Mouse (Mus musculus) forebrain, embryonic 13.5 days (tissue): ENCODE data around the gene Ston2. TPM values are rescaled to one million over a fixed set of nuclear protein-coding genes. Genes with fewer than 3 reads are reported as not detected.

ENCODE experiments used
- ATAC-seq: fragments of 200-750 bp; cut with Nextera tagmentation; 2 replicates; pipeline ENCODE4 v1.8.0; 2017
- H3K27ac ChIP-seq: fragments of 300-500 bp; sonication (generic); 2 replicates; pipeline ENCODE4 v1.5.1; 2015; ENCODE audit warnings: inconsistent platforms, mild to moderate bottlenecking, moderate library complexity
- H3K27me3 ChIP-seq: fragments of 300-500 bp; sonication (generic); 2 replicates; pipeline ENCODE4 v1.6.1; 2015; ENCODE audit warnings: mild to moderate bottlenecking, inconsistent platforms
- H3K36me3 ChIP-seq: fragments of 300-500 bp; sonication (generic); 2 replicates; pipeline ENCODE4 v1.6.1; 2015; ENCODE audit warnings: mild to moderate bottlenecking, inconsistent platforms; ENCODE audit not compliant: poor library complexity, severe bottlenecking
- H3K4me1 ChIP-seq: fragments of 300-500 bp; sonication (generic); 2 replicates; pipeline ENCODE4 v1.6.1; 2015; ENCODE audit warnings: inconsistent platforms
- H3K4me2 ChIP-seq: fragments of 300-500 bp; sonication (generic); 2 replicates; pipeline ENCODE4 v1.6.1; 2015; ENCODE audit warnings: inconsistent platforms, mild to moderate bottlenecking, moderate library complexity
- H3K4me3 ChIP-seq: fragments of 300-500 bp; sonication (generic); 2 replicates; pipeline ENCODE4 v1.5.1; 2015; ENCODE audit warnings: mild to moderate bottlenecking, inconsistent platforms
- H3K9ac ChIP-seq: fragments of 300-500 bp; sonication (generic); 2 replicates; pipeline ENCODE4 v1.6.1; 2015; ENCODE audit warnings: mild to moderate bottlenecking, inconsistent platforms
- H3K9me3 ChIP-seq: fragments of 300-500 bp; sonication (generic); replicated peaks from 2 replicates; pipeline ENCODE4 v1.6.1; 2016; ENCODE audit warnings: inconsistent platforms
- WGBS: fragments of 180-500 bp; shearing (Covaris S2); methylation state at CpG from one replicate; pipeline ENCODE4 v1.1.7; 2015; 5-methylcytosine and 5-hydroxymethylcytosine counted together
- polyA plus RNA-seq: library from polyadenylated mRNA; unstranded; fragments of >200 nt; fragmentation: Nextera tagmentation; extraction: Ambion mirVana; gene quantifications from 2 replicates; pipeline ENCODE4 v1.2.1, GENCODE M21; 2015

Gene Ston2
- polyA plus RNA-seq, 1 experiment from 2014 or later: 10.5 TPM

DNA sequence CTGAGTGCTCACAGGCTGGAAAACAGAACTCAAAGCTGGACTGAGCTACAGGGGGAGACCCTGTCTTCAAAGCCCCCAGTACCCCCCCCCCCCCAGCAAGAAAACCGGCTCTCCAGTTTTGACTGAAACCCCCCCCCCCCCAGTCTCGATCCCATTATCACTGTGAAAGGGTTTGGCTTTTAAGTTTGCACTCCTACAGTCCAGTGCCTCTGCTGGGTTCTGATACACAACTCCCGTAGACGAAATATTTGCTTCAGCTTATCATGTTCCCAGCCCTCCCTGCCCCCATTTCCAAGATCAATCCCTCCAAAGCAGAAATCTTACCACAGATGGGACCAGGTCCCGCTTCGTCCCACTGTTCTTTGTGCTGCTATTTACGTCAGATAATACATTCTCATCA lies 147.1 kb downstream of the Ston2 start:
- peak overlapping the region; percentile 57 for H3K4me2 ChIP-seq
- H3K27ac ChIP-seq: peak overlapping the region; percentile 61; the same call in 1 of the 2 replicates
- H3K9me3 ChIP-seq: no peaks in the 10 kb centered on the region
- no peaks in the 10 kb centered on the region for H3K36me3 ChIP-seq
- H3K27me3 ChIP-seq: no peaks in the 10 kb centered on the region
- H3K4me1 ChIP-seq: peaks cover 34% of the 10 kb centered on the region
- WGBS: 31% methylated on average over 7 of the region's 7 CpGs
- peak overlapping the region; percentile 38; the same call in 1 of the 2 replicates for H3K9ac ChIP-seq
- peak overlapping the region; percentile 18 for H3K4me3 ChIP-seq
- no peak for ATAC-seq

DNA sequence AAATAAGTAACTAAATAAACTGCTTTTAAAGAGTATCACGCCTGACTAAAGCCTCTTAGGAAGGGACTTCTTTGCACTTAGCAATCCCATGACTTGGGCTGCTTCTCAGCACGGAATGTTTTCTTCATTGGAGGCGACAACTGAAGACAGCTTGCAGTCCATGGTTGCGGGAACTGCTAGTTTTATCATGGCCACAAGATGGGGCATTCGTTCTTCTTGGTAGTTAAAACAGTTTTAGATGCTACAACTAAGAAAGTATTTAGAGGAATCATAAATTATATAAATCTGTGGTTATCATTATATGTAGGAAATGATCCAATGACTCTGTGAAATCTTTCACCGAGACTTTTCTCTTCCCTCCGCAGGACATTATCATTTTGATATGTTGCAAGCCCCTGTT lies 147.5 kb downstream of the Ston2 start:
- WGBS: 59% methylated on average over 7 of the region's 7 CpGs
- H3K27me3 ChIP-seq: no peaks in the 10 kb centered on the region
- no peak overlapping the region for H3K27ac ChIP-seq
- peaks cover 34% of the 10 kb centered on the region for H3K4me1 ChIP-seq
- no peak overlapping the region for H3K9ac ChIP-seq
- no peak overlapping the region for H3K4me2 ChIP-seq
- no peak for ATAC-seq
- no peaks in the 10 kb centered on the region for H3K36me3 ChIP-seq
- H3K9me3 ChIP-seq: no peaks in the 10 kb centered on the region
- H3K4me3 ChIP-seq: no peak overlapping the region

DNA sequence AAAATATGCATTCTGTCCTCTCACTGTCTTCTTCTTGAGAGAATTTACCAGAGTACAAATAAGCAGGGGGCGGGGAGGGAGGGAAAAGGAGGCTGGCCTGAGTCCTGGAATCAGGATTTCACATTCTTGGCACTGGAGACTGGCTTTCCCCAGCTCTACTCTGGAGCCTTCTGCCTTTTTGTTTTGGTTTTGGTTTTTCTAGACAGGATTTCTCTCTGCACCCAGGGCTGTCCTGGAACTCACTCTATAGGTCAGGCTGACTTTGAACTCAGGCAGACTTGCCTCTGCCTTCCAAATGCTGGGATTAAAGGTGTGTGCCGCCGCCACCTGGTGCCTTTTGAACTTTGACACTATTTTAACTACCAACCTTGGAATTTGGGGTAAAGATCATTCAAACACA lies 149.8 kb downstream of the Ston2 start:
- WGBS: 68% methylated on average over 3 of the region's 3 CpGs
- H3K27me3 ChIP-seq: no peaks in the 10 kb centered on the region
- ATAC-seq: no peak
- no peak overlapping the region for H3K9ac ChIP-seq
- H3K4me1 ChIP-seq: peaks cover 25% of the 10 kb centered on the region
- H3K36me3 ChIP-seq: peaks cover under 1% of the 10 kb centered on the region
- no peak overlapping the region for H3K4me2 ChIP-seq
- H3K27ac ChIP-seq: no peak overlapping the region
- H3K9me3 ChIP-seq: no peaks in the 10 kb centered on the region; the same call in 1 of the 2 replicates
- no peak overlapping the region for H3K4me3 ChIP-seq

DNA sequence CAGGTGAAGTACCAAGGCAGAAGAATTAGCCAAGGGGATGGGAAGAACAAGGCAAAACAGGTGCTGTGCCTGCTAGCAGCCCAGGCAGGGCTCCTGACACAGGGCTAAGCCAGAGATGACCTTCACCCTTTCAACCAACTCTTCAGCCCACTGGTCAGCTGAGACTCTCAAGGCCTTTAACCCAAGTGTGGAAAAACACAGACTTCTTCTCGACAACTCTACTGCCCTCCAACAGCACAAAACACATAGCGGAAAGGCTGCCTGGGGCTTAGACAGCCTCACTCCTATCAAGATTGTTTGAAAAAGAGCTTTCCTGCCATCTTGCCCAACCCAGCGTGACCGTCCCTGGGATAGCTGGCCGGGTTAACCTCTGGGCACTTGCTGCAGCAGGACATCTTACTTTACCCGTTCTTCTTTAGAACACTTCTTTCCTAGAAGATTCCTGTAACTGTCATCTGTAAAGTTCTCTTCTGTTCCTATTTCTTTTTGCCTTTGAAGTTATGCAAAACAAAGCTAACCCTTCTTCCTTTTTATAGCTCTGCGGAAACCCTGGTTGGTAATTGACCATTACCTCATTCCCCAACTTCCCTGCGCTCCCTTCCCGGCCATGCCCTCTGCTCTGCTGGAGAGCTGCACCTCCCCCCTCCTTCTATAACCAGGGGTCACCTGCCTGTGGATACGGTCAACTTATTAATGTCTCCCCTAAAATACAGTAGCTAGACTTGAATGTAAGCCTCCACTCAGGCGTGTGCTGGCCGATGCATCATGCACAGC lies 150.9 kb downstream of the Ston2 start:
- Histone ChIP-seq H3K4me2 (no peak overlapping the region), H3K9me3 (no peaks in the 10 kb centered on the region; the same call in 1 of the 2 replicates), H3K36me3 (peaks cover 5% of the 10 kb centered on the region), H3K9ac (no peak overlapping the region), H3K4me1 (peaks cover 15% of the 10 kb centered on the region), H3K4me3 (no peak overlapping the region), H3K27me3 (no peaks in the 10 kb centered on the region), H3K27ac (no peak overlapping the region)
- WGBS: 74% methylated on average over 12 of the region's 12 CpGs
- no peak for ATAC-seq

DNA sequence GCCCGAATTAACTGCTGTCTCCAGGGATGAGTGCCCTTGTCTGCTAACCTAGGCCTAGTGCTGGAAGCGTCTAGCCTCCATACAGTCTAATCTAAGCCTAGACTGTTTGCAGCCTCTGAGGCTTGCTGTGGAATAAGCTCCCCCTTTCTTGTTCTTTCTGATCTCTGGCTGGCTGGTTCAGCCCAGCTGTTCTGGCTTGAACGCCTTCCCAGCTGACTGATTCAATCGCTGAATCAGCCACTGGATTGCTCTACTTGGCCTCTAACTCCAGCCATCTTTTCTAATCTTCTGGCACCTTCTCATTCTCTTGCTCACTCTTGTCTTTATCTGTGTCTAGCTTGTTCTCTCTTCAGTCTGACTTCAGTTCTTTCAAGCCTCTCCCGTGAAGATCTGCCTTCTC lies 161.7 kb downstream of the Ston2 start:
- H3K9ac ChIP-seq: no peak overlapping the region
- ATAC-seq: no peak
- H3K9me3 ChIP-seq: no peaks in the 10 kb centered on the region
- no peak overlapping the region for H3K27ac ChIP-seq
- no peaks in the 10 kb centered on the region for H3K4me1 ChIP-seq
- H3K27me3 ChIP-seq: no peaks in the 10 kb centered on the region
- WGBS: 76% methylated on average over 5 of the region's 5 CpGs
- no peak overlapping the region for H3K4me3 ChIP-seq
- peaks cover 4% of the 10 kb centered on the region; the same call in 1 of the 2 replicates for H3K36me3 ChIP-seq
- no peak overlapping the region for H3K4me2 ChIP-seq

DNA sequence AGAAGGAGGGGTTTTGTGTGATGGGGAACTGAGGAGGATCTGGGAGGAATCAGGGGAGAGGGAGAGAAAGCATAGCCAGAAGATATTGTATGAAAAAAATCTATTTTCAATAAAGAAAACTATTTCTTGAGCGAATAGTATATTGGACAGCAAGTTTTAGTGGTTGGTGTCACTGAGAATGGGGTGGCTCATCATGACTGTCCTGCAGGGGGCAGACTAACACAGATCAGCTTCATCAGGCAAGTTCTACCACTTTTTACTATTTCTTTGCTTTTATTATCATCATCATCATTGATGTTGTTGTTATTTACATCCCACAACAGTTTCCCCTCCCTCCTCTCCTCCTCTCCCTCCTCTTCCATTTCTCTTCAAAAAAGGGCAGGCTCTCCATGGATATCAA lies 163.2 kb downstream of the Ston2 start:
- Histone ChIP-seq H3K4me3 (no peak overlapping the region), H3K4me1 (no peaks in the 10 kb centered on the region), H3K36me3 (peaks cover 4% of the 10 kb centered on the region; the same call in 1 of the 2 replicates), H3K9ac (no peak overlapping the region), H3K27ac (no peak overlapping the region), H3K9me3 (no peaks in the 10 kb centered on the region), H3K4me2 (no peak overlapping the region), H3K27me3 (no peaks in the 10 kb centered on the region)
- no peak for ATAC-seq
- 77% methylated on average over 1 of the region's 1 CpGs for WGBS

GRCm38 (mm10) chr12:91609425-91609824 lies 178.8 kb downstream of the Ston2 start:
- Histone ChIP-seq H3K9ac (no peak overlapping the region), H3K36me3 (no peaks in the 10 kb centered on the region), H3K9me3 (no peaks in the 10 kb centered on the region), H3K4me2 (no peak overlapping the region), H3K4me3 (no peak overlapping the region), H3K27me3 (no peaks in the 10 kb centered on the region), H3K4me1 (0 out of 2 replicates have a peak, but pooled peaks cover 4% of the 10 kb centered on the region), H3K27ac (no peak overlapping the region)
- no peak for ATAC-seq
- 65% methylated on average over 5 of the region's 5 CpGs for WGBS

DNA sequence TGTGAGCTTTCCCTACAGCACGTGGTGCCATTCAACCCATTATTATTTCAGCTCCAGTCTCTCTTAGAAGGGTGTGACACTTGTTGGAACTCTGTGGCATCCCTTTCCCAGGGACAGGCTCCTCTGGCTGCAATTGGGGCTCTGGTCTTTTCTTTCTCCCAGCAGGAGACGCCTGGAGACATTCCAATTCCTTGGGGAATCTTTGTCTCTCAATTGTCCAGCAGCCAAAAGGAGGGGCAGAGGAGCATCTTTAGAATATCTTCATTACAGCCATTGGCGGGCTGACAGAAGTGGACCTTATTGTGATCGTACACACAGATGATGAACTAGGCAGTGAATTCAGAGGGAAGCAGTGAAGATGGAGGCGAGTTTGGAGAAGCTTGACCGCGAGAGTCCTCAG lies 180.5 kb downstream of the Ston2 start:
- Histone ChIP-seq H3K4me2 (no peak overlapping the region), H3K27ac (no peak overlapping the region), H3K27me3 (no peaks in the 10 kb centered on the region), H3K9me3 (no peaks in the 10 kb centered on the region), H3K4me1 (0 out of 2 replicates have a peak, but pooled peaks cover 4% of the 10 kb centered on the region), H3K4me3 (no peak overlapping the region), H3K36me3 (no peaks in the 10 kb centered on the region), H3K9ac (no peak overlapping the region)
- ATAC-seq: no peak
- WGBS: 36% methylated on average over 7 of the region's 7 CpGs

DNA sequence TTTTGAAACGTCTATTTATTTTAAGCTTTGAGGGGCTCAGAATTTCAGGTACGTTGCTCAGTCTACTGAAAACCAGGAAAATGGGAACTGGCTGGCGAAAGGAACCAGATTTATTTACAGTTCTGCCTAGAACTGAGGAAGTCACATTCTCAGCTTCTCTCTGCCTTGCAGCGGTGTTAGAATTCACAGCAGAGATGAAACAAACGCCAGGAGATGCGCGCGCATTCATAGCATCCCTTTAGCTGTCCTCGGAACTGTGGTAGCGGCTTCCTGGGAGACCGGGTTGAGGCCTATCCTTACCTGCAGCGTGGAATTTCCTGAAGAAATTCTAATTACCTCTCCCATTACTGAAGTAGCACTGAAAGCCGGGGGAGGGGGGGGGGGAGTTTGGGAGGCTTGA lies 181.5 kb downstream of the Ston2 start:
- 92% methylated on average over 13 of the region's 13 CpGs for WGBS
- no peak for ATAC-seq
- H3K9me3 ChIP-seq: no peaks in the 10 kb centered on the region

DNA sequence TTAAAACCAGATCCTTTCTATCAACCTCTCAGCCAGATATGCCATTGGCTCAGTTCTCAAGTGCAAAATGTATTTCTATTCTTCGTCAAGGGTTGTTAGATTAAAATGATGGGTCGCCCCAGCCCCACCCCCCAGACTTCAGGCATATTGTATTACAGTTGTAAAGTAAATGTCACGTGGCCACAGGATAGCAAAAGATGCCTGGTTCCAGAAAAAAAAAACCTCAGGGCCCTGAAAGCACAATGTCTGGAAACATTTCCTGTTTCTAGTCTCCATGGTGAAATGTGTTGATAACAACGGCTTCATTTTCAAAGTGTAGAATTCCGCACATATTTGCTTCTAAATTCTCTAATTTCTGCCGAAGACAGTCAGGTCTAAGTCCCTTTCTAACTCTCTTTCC lies 183.6 kb downstream of the Ston2 start:
- 0 out of 2 replicates have a peak, but pooled peaks cover 4% of the 10 kb centered on the region for H3K4me1 ChIP-seq
- H3K27ac ChIP-seq: no peak overlapping the region
- no peak for ATAC-seq
- H3K4me2 ChIP-seq: no peak overlapping the region
- H3K9me3 ChIP-seq: no peaks in the 10 kb centered on the region
- H3K27me3 ChIP-seq: no peaks in the 10 kb centered on the region
- no peaks in the 10 kb centered on the region for H3K36me3 ChIP-seq
- H3K4me3 ChIP-seq: no peak overlapping the region
- WGBS: 80% methylated on average over 6 of the region's 6 CpGs
- no peak overlapping the region for H3K9ac ChIP-seq

More for the DNA sequence above, 181.5 kb downstream of the Ston2 start:
- H3K9ac ChIP-seq: no peak overlapping the region
- H3K4me1 ChIP-seq: 0 out of 2 replicates have a peak, but pooled peaks cover 4% of the 10 kb centered on the region
- no peaks in the 10 kb centered on the region for H3K27me3 ChIP-seq
- H3K4me3 ChIP-seq: no peak overlapping the region
- no peak overlapping the region for H3K27ac ChIP-seq
- no peak overlapping the region for H3K4me2 ChIP-seq
- no peaks in the 10 kb centered on the region for H3K36me3 ChIP-seq

DNA sequence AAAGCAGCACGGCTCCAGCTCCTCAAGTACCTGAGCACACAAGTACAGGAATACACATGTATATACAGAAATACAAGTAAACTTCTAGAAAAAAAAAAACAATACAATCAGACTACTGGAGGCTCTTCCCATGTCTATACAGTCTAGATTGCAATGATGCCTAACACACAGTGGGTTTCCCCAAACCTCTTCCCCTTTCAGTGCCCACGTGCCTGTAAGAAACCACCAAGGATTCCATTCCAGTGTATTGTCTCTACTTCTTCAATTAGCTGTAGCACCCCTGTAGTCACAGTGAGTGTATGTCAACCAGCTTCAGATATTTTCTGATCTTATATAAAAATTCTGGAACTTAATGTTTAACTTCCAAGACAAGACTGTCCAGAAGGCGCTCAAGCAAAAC lies 196.1 kb downstream of the Ston2 start:
- no peak for ATAC-seq
- H3K27me3 ChIP-seq: no peaks in the 10 kb centered on the region
- H3K4me1 ChIP-seq: peaks cover 12% of the 10 kb centered on the region
- H3K4me3 ChIP-seq: no peak overlapping the region
- 93% methylated on average over 3 of the region's 3 CpGs for WGBS
- H3K9me3 ChIP-seq: no peaks in the 10 kb centered on the region
- H3K4me2 ChIP-seq: no peak overlapping the region
- H3K27ac ChIP-seq: no peak overlapping the region
- no peak overlapping the region for H3K9ac ChIP-seq
- no peaks in the 10 kb centered on the region for H3K36me3 ChIP-seq

DNA sequence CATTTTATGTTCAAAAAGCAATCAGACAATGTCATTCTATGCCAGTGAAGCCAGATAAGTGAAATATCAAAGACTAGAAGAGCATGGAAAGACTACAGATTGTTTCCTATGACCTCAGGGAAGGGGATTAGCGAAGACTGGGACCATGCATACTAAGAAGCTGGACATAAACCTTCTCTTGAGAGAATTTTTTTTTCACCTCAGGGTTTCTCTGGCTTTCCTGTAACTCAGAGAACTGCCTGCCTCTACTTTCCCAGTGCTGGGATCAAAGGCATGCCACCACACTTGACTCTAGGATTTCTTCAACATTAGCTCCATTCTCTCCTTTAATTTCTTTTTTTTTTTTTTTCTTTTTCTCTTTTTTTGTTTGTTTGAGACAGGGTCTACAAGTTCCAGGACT lies 197.0 kb downstream of the Ston2 start:
- ATAC-seq: no peak
- no peaks in the 10 kb centered on the region for H3K9me3 ChIP-seq
- H3K4me1 ChIP-seq: peaks cover 16% of the 10 kb centered on the region

More for the DNA sequence above, 197.0 kb downstream of the Ston2 start:
- peak overlapping the region; percentile 72 for H3K4me2 ChIP-seq
- 0 out of 2 replicates have a peak overlapping the region, but pooled peaks have one; percentile 100 for H3K27ac ChIP-seq
- 62% methylated on average over 1 of the region's 1 CpGs for WGBS
- H3K27me3 ChIP-seq: no peaks in the 10 kb centered on the region
- H3K9ac ChIP-seq: peak overlapping the region; percentile 100
- no peaks in the 10 kb centered on the region for H3K36me3 ChIP-seq
- peak overlapping the region; percentile 94 for H3K4me3 ChIP-seq
